Mouse (Mus musculus) spleen, embryonic (tissue): Measurements from ENCODE around the gene Gm5737.

Experiments
- CTCF ChIA-PET: fragments of 350-600 bp; sonication (Branson Sonifier 250); formaldehyde crosslinking; loops from one replicate; lab custom pipeline; 2022; lab: Charles Lee

Gm5737 gene

GRCm38 (mm10) chr7:120874764-120875539, 62.8 kb downstream of the Gm5737 start:
- CTCF ChIA-PET: no interaction called here

GRCm38 (mm10) chr7:120875540-120876388, 63.6 kb downstream of the Gm5737 start:
- CTCF ChIA-PET: no interaction called here

DNA sequence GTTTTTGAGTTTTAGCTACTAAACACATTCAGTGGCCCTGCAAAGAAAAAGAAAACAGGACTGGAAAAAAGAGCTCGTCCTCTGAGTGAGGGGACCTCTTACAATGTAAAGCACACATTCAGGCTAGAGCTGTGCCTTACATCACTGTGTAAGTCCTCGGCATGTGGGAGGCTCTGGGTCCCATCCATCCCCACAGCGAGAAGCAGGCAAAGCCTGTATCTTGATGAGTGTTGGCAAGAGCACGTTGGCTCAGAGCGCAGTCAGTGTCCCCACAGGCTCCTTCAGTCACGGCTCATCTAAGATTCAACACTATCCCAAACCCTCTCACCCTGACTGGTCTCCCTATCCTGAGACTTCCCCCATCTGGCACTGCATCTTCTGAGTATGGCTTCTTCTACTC, 66.1 kb downstream of the Gm5737 start:
- CTCF ChIA-PET: no interaction called here

- CTCF ChIA-PET: interaction anchor here (0.6 kb wide), 1 partner anchor 32 kb away, joined by 4 read pairs; no protein-coding TSS in a partner anchor
Measured at GRCm38 (mm10) chr7:120879972-120880371, 67.8 kb downstream of the Gm5737 start.

- CTCF ChIA-PET: no interaction called here
Measured at GRCm38 (mm10) chr7:120880770-120881169, 68.6 kb downstream of the Gm5737 start.
